Mouse (Mus musculus) heart, embryonic 14.5 days (tissue): ENCODE results near the gene H2afj. TPM values are rescaled to one million over a fixed set of nuclear protein-coding genes. Genes with fewer than 3 reads are reported as not detected.

ENCODE experiments used
- ATAC-seq: fragments of 200-750 bp; cut with Nextera tagmentation; 2 replicates; pipeline ENCODE4 v1.8.0; 2017; ENCODE audit warnings: low read depth, moderate TSS enrichment; ENCODE audit not compliant: insufficient number of reproducible peaks, insufficient read depth, low FRiP score
- H3K27ac ChIP-seq, 2 experiments: fragments of 200-500 bp in 1 of 2; fragments of 300-500 bp in 1 of 2; sonication (generic) in 1 of 2; replicated peaks in 1 of 2; 2 replicates each; pipeline ENCODE4 v1.5.1; 2012 to 2014; ENCODE audit warnings: low read depth in 2 of 2, low read length in 2 of 2, control low read depth in 1 of 2, mild to moderate bottlenecking in 1 of 2, mixed read lengths in 1 of 2; ENCODE audit not compliant: control insufficient read depth in 1 of 2, insufficient read depth in 1 of 2
- H3K27me3 ChIP-seq: fragments of 300-500 bp; sonication (generic); 2 replicates; pipeline ENCODE4 v1.6.1; 2014; ENCODE audit warnings: mild to moderate bottlenecking, low read length, control low read depth; ENCODE audit not compliant: control insufficient read depth, insufficient read depth
- H3K36me3 ChIP-seq: fragments of 300-500 bp; sonication (generic); 2 replicates; pipeline ENCODE4 v1.6.1; 2014; ENCODE audit warnings: mild to moderate bottlenecking, control low read depth, low read length, mixed read lengths; ENCODE audit not compliant: control insufficient read depth, insufficient read depth
- H3K4me1 ChIP-seq, 2 experiments: fragments of 200-500 bp in 1 of 2; fragments of 300-500 bp in 1 of 2; sonication (generic) in 1 of 2; 2 replicates each; pipeline ENCODE4 v1.6.1; 2012 to 2014; ENCODE audit warnings: low read length in 2 of 2, control low read depth in 1 of 2, mixed read lengths in 1 of 2; ENCODE audit not compliant: control insufficient read depth in 2 of 2, insufficient read depth in 2 of 2
- H3K4me2 ChIP-seq: fragments of 300-500 bp; sonication (generic); 2 replicates; pipeline ENCODE4 v1.6.1; 2014; ENCODE audit warnings: mild to moderate bottlenecking, low read length
- H3K4me3 ChIP-seq, 2 experiments: fragments of 200-500 bp in 1 of 2; fragments of 300-500 bp in 1 of 2; sonication (generic) in 1 of 2; 2 replicates each; pipeline ENCODE4 v1.5.1; 2012 to 2014; ENCODE audit warnings: low read length in 2 of 2, mild to moderate bottlenecking in 2 of 2, control low read depth in 1 of 2, low read depth in 1 of 2, moderate library complexity in 1 of 2; ENCODE audit not compliant: control insufficient read depth in 1 of 2, insufficient read depth in 1 of 2
- H3K9ac ChIP-seq: fragments of 300-500 bp; sonication (generic); 2 replicates; pipeline ENCODE4 v1.6.1; 2014; ENCODE audit warnings: mild to moderate bottlenecking, low read length
- H3K9me3 ChIP-seq: fragments of 300-500 bp; sonication (generic); 2 replicates; pipeline ENCODE4 v1.6.1; 2016; ENCODE audit warnings: low read length, control low read depth; ENCODE audit not compliant: control insufficient read depth
- WGBS: fragments of 180-500 bp; shearing (Covaris S2); extraction: QIAGEN DNeasy Blood & Tissue Kit; methylation state at CpG from one replicate; pipeline ENCODE4 v1.1.7; 2014; 5-methylcytosine and 5-hydroxymethylcytosine counted together
- polyA plus RNA-seq: library from polyadenylated mRNA; unstranded; fragments of >200 nt; fragmentation: Nextera tagmentation; extraction: Ambion mirVana; gene quantifications from 2 replicates; pipeline ENCODE4 v1.2.1, GENCODE M21; 2014

Gene H2afj
- polyA plus RNA-seq, 1 experiment from 2014 or later = 71.4 TPM

GRCm38 (mm10) chr6:136831712-136832111, 23.7 kb downstream of the H2afj start:
- H3K27ac ChIP-seq = no peak overlapping the region
- H3K27me3 ChIP-seq = no peaks in the 10 kb centered on the region
- 60% methylated on average over 5 of the region's 5 CpGs for WGBS
- H3K36me3 ChIP-seq = no peaks in the 10 kb centered on the region
- no peak overlapping the region for H3K4me2 ChIP-seq
- H3K9ac ChIP-seq = no peak overlapping the region
- peaks cover 0 to 5% of the 10 kb centered on the region in 2 experiments; a peak in 2 of 4 replicates for H3K4me1 ChIP-seq
- no peak overlapping the region for H3K4me3 ChIP-seq
- no peak for ATAC-seq
- H3K9me3 ChIP-seq = no peaks in the 10 kb centered on the region

GRCm38 (mm10) chr6:136835352-136835751, 27.3 kb downstream of the H2afj start, which contains the start of gene Smco3:
Gene Smco3, minus strand, starts transcription at chr6:136835452.
- Histone ChIP-seq H3K4me3 (no peak within 1 kb of the TSS), H3K9me3 (no peaks in the 10 kb centered on the region), H3K27me3 (no peaks in the 10 kb centered on the region), H3K4me2 (no peak within 1 kb of the TSS), H3K9ac (no peak within 1 kb of the TSS), H3K4me1 (no peaks in the 10 kb centered on the region), H3K27ac (no peak within 1 kb of the TSS), H3K36me3 (no peaks in the 10 kb centered on the region)
- no peak for ATAC-seq
- WGBS = 38% methylated on average over 4 of the region's 4 CpGs

GRCm38 (mm10) chr6:136837323-136837722, 29.3 kb downstream of the H2afj start:
- Histone ChIP-seq H3K36me3 (no peaks in the 10 kb centered on the region), H3K4me2 (no peak overlapping the region), H3K27me3 (no peaks in the 10 kb centered on the region), H3K9me3 (no peaks in the 10 kb centered on the region), H3K9ac (no peak overlapping the region), H3K4me1 (no peaks in the 10 kb centered on the region), H3K4me3 (no peak overlapping the region), H3K27ac (no peak overlapping the region)
- no peak for ATAC-seq
- WGBS = 77% methylated on average over 3 of the region's 3 CpGs

GRCm38 (mm10) chr6:136844903-136845302, 36.9 kb downstream of the H2afj start:
- WGBS = 63% methylated on average over 2 of the region's 2 CpGs
- H3K36me3 ChIP-seq = peaks cover 16% of the 10 kb centered on the region; the same call in 1 of the 2 replicates
- H3K4me3 ChIP-seq = no peak overlapping the region
- H3K4me2 ChIP-seq = no peak overlapping the region
- no peak overlapping the region for H3K27ac ChIP-seq
- no peaks in the 10 kb centered on the region for H3K27me3 ChIP-seq
- H3K4me1 ChIP-seq = no peaks in the 10 kb centered on the region
- no peak for ATAC-seq
- no peaks in the 10 kb centered on the region for H3K9me3 ChIP-seq
- H3K9ac ChIP-seq = no peak overlapping the region

- ATAC-seq = no peak
These were observed 37.8 kb downstream of the H2afj start for GRCm38 (mm10) chr6:136845706-136846480.

GRCm38 (mm10) chr6:136847267-136847666, 39.2 kb downstream of the H2afj start:
- 83% methylated on average over 3 of the region's 3 CpGs for WGBS
- ATAC-seq = no peak

More at GRCm38 (mm10) chr6:136845706-136846480, 37.8 kb downstream of the H2afj start:
- Histone ChIP-seq H3K27me3 (no peaks in the 10 kb centered on the region), H3K9ac (no peak overlapping the region), H3K4me3 (no peak overlapping the region), H3K9me3 (no peaks in the 10 kb centered on the region), H3K36me3 (peaks cover 23% of the 10 kb centered on the region; the same call in 1 of the 2 replicates), H3K4me1 (no peaks in the 10 kb centered on the region), H3K27ac (no peak overlapping the region), H3K4me2 (no peak overlapping the region)
- 71% methylated on average over 5 of the region's 5 CpGs for WGBS

GRCm38 (mm10) chr6:136847790-136848189, 39.7 kb downstream of the H2afj start:
- WGBS = 11% methylated on average over 2 of the region's 2 CpGs
- no peaks in the 10 kb centered on the region for H3K27me3 ChIP-seq
- ATAC-seq = no peak

More at GRCm38 (mm10) chr6:136847267-136847666, 39.2 kb downstream of the H2afj start:
- Histone ChIP-seq H3K27me3 (no peaks in the 10 kb centered on the region), H3K9ac (no peak overlapping the region), H3K4me2 (no peak overlapping the region), H3K9me3 (no peaks in the 10 kb centered on the region), H3K4me3 (no peak overlapping the region), H3K27ac (no peak overlapping the region), H3K4me1 (no peaks in the 10 kb centered on the region), H3K36me3 (peaks cover 23% of the 10 kb centered on the region; the same call in 1 of the 2 replicates)

More at GRCm38 (mm10) chr6:136847790-136848189, 39.7 kb downstream of the H2afj start:
- no peak overlapping the region for H3K4me3 ChIP-seq
- H3K9me3 ChIP-seq = no peaks in the 10 kb centered on the region
- no peak overlapping the region for H3K4me2 ChIP-seq
- peaks cover 23% of the 10 kb centered on the region; the same call in 1 of the 2 replicates for H3K36me3 ChIP-seq
- H3K27ac ChIP-seq = no peak overlapping the region
- H3K9ac ChIP-seq = no peak overlapping the region
- peaks cover 2% of the 10 kb centered on the region in 2 experiments; a peak in 1 of 4 replicates for H3K4me1 ChIP-seq
